Comparison of ENCODE assay signal across 10 mouse cellular contexts in the genomic region with DNA sequence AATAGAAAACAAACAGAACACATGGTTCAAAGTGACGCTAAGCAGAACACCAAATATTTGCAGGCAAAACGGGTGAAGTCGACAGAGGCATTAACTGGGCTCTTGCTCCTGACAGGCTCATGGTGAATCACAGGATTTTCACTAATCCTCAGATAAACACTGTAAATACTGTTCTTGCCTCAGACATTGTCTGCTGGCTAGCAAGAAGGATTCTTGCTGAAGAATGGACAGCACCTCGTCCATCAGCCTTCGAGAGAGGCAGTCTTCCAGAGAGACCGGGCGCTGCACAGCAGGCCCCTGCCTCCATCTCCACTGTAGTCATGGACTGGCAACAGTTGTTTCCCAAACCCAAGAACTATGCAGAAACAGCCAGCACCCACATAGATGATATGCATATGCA.
"Had no signal": no experiment of that assay in that cellular context is flagged by ENCODE, and none has a peak within 500 bp of the region (broad histone marks: within the 10 kb centered on the region; RNA-seq: fewer than 3 reads in every experiment).

No protein-coding gene starts in this region.

- H3K9ac ChIP-seq: liver, embryonic 12.5 days; midbrain, embryonic 13.5 days had no signal

- H3K27ac ChIP-seq: liver, embryonic 12.5 days; midbrain, embryonic 13.5 days had no signal

- ATAC-seq: inflammation-experienced regulatory T-cells, adult 6 months; liver, embryonic 12.5 days; midbrain, embryonic 13.5 days had no signal

- H3K36me3 ChIP-seq: liver, embryonic 12.5 days; midbrain, embryonic 13.5 days had no signal

- H3K9me3 ChIP-seq: liver, embryonic 12.5 days; midbrain, embryonic 13.5 days had no signal

- H3K4me2 ChIP-seq: liver, embryonic 12.5 days; midbrain, embryonic 13.5 days had no signal

- H3K27me3 ChIP-seq: liver, embryonic 12.5 days had no signal

- H3K4me3 ChIP-seq: liver, embryonic 12.5 days; midbrain, embryonic 13.5 days had no signal

- DNase-seq: kidney, adult 18-20 months; kidney, postnatal 10 days; left cerebral cortex, postnatal 4 days; right cerebral cortex, adult 18-20 months; right cerebral cortex, postnatal 25 days; thymus, adult 2 months; thymus, postnatal 36 days had no signal

- H3K4me1 ChIP-seq: liver, embryonic 12.5 days had no signal
